Mouse (Mus musculus): ENCODE data around the gene Gm3173. TPM values are rescaled to one million over a fixed set of nuclear protein-coding genes. Genes with fewer than 3 reads are reported as not detected.
A peak's percentile ranks its signal among the peaks of the same experiment; 100 is the strongest.
"Not testable (repeated sequence)": the region's sequence is repeated elsewhere in the genome, so short reads cannot be mapped to it uniquely, and the experiment has no call there.

Gene Gm3173
- polyA plus RNA-seq, 1 experiment from 2014 or later, result not detected

DNA sequence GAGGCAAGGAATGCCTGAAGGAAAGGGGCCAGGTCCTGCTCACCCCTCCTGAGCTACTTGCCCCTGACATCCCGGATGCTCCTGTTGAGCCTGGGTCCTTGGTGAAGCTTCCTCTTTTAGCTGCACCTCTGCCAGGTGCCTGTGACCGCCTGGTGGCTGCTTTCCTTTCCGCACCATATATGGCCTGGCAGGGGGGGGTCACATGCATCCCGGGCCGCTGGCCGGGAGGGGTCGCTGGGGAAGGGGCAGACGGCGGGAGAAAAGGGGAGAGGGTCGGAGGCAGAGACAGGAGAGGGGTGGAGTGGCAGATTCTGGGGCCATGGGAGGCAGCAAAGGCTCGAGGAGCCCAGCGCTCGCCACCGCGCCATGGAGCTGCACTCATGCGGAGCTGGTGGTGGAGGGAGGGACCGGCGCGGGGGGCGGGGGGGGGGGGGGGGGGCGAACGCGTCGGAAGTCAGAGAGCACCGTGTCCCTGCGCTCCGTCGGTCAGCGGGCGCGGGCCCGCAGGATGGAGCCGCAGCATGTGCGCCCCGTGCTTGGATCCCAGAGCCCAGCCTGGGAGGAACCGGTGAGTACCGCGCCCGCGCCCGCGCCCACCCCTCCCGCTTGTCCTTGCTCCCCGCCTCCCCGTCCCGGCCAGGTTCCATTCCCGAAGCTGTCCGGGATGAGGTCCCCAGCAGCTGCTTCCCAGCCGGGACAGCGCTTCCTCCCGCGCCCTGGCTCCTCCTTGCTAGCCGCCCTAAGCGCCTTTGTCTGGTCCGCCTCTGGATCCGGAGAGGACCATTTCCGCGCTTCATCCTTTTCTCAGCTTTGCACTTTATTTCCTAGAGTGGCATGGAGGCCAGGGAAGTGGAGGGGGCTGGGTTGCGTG lies 15.6 kb upstream of the Gm3173 start, which contains the start of gene Gm3164:
TSS of gene Gm3164 (plus strand) at position 484 of the 871 bp plus-strand sequence.
- under 1% methylated on average over 18 of the region's 59 CpGs for WGBS
- peak; percentile 14 for DNase-seq (ENCODE audit: low spot score)
- H3K27me3 ChIP-seq (ENCODE audit: control insufficient read depth, insufficient read depth, low read length); H3K9me3 ChIP-seq (ENCODE audit: control insufficient read depth, low read length); H3K9ac ChIP-seq (ENCODE audit: low read length); ATAC-seq (ENCODE audit: low FRiP score, low TSS enrichment); H3K27ac ChIP-seq (replicated peaks); H3K4me3 ChIP-seq (ENCODE audit: low read depth, low read length); H3K4me1 ChIP-seq (replicated peaks; ENCODE audit: control insufficient read depth, insufficient read depth); H3K36me3 ChIP-seq (ENCODE audit: control insufficient read depth, insufficient read depth, low read length): not testable (repeated sequence)
- H3K4me2 ChIP-seq (replicated peaks; ENCODE audit: low read depth), result peak within 1 kb of the TSS; percentile 36

DNA sequence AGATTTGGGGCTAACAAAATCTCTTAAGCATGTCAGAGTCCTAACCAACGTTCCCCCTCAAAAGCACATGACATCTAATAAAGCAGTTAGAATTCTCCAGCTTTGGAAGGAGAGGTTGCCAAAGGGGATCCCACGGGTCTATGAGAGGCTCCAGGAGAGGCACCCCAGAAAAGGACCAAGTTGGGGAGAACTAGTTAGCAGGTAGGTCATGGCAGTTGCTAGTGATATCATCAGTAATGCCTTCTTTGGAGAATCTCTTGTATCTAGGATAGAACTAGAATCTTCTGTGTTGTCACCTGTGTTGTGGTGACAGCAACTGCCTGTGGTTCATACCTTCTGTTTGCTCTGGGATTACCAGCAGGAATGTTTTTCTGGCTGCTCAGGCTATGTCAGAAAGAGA lies 50.7 kb downstream of the Gm3173 start, which contains the start of gene Gm3182:
TSS of gene Gm3182 (plus strand) at position 301 of the 400 bp plus-strand sequence.
- H3K27ac ChIP-seq (replicated peaks); H3K9me3 ChIP-seq (ENCODE audit: control insufficient read depth, low read length); H3K9ac ChIP-seq (ENCODE audit: low read length); H3K4me1 ChIP-seq (replicated peaks; ENCODE audit: control insufficient read depth, insufficient read depth); H3K36me3 ChIP-seq (ENCODE audit: control insufficient read depth, insufficient read depth, low read length); H3K4me2 ChIP-seq (replicated peaks; ENCODE audit: low read depth); DNase-seq (ENCODE audit: low spot score); H3K4me3 ChIP-seq (ENCODE audit: low read depth, low read length); ATAC-seq (ENCODE audit: low FRiP score, low TSS enrichment); H3K27me3 ChIP-seq (ENCODE audit: control insufficient read depth, insufficient read depth, low read length): not testable (repeated sequence)
- 60% methylated on average over 1 of the region's 2 CpGs for WGBS

- ATAC-seq (ENCODE audit: low FRiP score, low TSS enrichment); H3K4me2 ChIP-seq (replicated peaks; ENCODE audit: low read depth); H3K27me3 ChIP-seq (ENCODE audit: control insufficient read depth, insufficient read depth, low read length); H3K36me3 ChIP-seq (ENCODE audit: control insufficient read depth, insufficient read depth, low read length); H3K9me3 ChIP-seq (ENCODE audit: control insufficient read depth, low read length); H3K27ac ChIP-seq (replicated peaks); H3K4me1 ChIP-seq (replicated peaks; ENCODE audit: control insufficient read depth, insufficient read depth); H3K4me3 ChIP-seq (ENCODE audit: low read depth, low read length); H3K9ac ChIP-seq (ENCODE audit: low read length): not testable (repeated sequence)
- peak; percentile 0 for DNase-seq (ENCODE audit: low spot score)
- WGBS, result 6% methylated on average over 12 of the region's 25 CpGs
These were observed 68.6 kb downstream of the Gm3173 start for GRCm38 (mm10) chr14:4499425-4499824.

DNA sequence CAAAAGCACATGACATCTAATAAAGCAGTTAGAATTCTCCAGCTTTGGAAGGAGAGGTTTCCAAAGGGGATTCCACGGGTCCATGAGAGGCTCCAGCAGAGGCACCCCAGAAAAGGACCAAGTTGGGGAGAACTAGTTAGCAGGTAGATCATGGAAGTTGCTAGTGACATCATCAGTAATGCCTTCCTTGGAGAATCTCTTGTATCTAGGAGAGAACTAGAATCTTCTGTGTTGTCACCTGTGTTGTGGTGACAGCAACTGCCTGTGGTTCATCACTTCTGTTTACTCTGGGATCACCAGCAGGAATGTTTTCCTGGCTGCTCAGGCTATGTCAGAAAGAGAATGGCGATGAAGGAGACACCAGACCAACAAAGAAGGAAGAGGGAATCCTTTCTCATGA lies 124.3 kb downstream of the Gm3173 start, which contains the start of gene Gm3047:
TSS of gene Gm3047 (plus strand) at position 301 of the 400 bp plus-strand sequence.
- H3K4me3 ChIP-seq (ENCODE audit: low read depth, low read length); H3K9ac ChIP-seq (ENCODE audit: low read length); H3K36me3 ChIP-seq (ENCODE audit: control insufficient read depth, insufficient read depth, low read length); H3K27ac ChIP-seq (replicated peaks); H3K27me3 ChIP-seq (ENCODE audit: control insufficient read depth, insufficient read depth, low read length); ATAC-seq (ENCODE audit: low FRiP score, low TSS enrichment); DNase-seq (ENCODE audit: low spot score); H3K4me1 ChIP-seq (replicated peaks; ENCODE audit: control insufficient read depth, insufficient read depth); H3K9me3 ChIP-seq (ENCODE audit: control insufficient read depth, low read length); H3K4me2 ChIP-seq (replicated peaks; ENCODE audit: low read depth): not testable (repeated sequence)
- no CpG with 5 or more reads among the region's 2 CpGs for WGBS

Other genes starting within 250 kb of the Gm3173 start
- gene Gm2974, start 248.4 kb upstream of the Gm3173 start, polyA plus RNA-seq (2015; fragmentation: Nextera tagmentation; extraction: Ambion mirVana), result 0.10 and 0.22 TPM in 2 replicates
- not detected in 2 replicates for gene Gm3138, start 181.4 kb upstream of the Gm3173 start, polyA plus RNA-seq (2015; fragmentation: Nextera tagmentation; extraction: Ambion mirVana)
- 0.11 TPM in 1 of 2 replicates, not detected in the other for gene Gm3149, start 113.7 kb upstream of the Gm3173 start, polyA plus RNA-seq (2015; fragmentation: Nextera tagmentation; extraction: Ambion mirVana)
- gene 2610042L04Rik, start 96.2 kb upstream of the Gm3173 start, polyA plus RNA-seq (2015; fragmentation: Nextera tagmentation; extraction: Ambion mirVana), result 0.13 TPM in 1 of 2 replicates, not detected in the other
- not detected in 2 replicates for gene Gm3159, start 33.5 kb upstream of the Gm3173 start, polyA plus RNA-seq (2015; fragmentation: Nextera tagmentation; extraction: Ambion mirVana)
- 0.08 TPM in 1 of 2 replicates, not detected in the other for gene Gm3164, start 15.5 kb upstream of the Gm3173 start, polyA plus RNA-seq (2015; fragmentation: Nextera tagmentation; extraction: Ambion mirVana)
- not detected in 2 replicates for gene Gm3182, start 50.8 kb downstream of the Gm3173 start, polyA plus RNA-seq (2015; fragmentation: Nextera tagmentation; extraction: Ambion mirVana)
- gene Gm3047, start 124.4 kb downstream of the Gm3173 start, polyA plus RNA-seq (2015; fragmentation: Nextera tagmentation; extraction: Ambion mirVana), result not detected in 2 replicates
- not detected in 2 replicates for gene Gm8159, start 201.4 kb downstream of the Gm3173 start, polyA plus RNA-seq (2015; fragmentation: Nextera tagmentation; extraction: Ambion mirVana)
- not detected in 2 replicates for gene Gm3239, start 233.2 kb downstream of the Gm3173 start, polyA plus RNA-seq (2015; fragmentation: Nextera tagmentation; extraction: Ambion mirVana)

Data from stomach, postnatal 0 days (tissue).